Mouse (Mus musculus): ENCODE results near the gene St6galnac4. TPM values are rescaled to one million over a fixed set of nuclear protein-coding genes. Genes with fewer than 3 reads are reported as not detected.

The St6galnac4 gene
- polyA plus RNA-seq, 1 experiment, result 18.7 TPM

GRCm38 (mm10) chr2:32628729-32629128, 41.8 kb downstream of the St6galnac4 start:
- WGBS, result 55% methylated on average over 5 of the region's 5 CpGs
- no peak overlapping the region for H3K4me3 ChIP-seq (replicated peaks; ENCODE audit: control insufficient read depth, low read depth, low read length)
- H3K27ac ChIP-seq (ENCODE audit: control insufficient read depth, insufficient read depth, low read depth, low read length, poor library complexity), result no peak overlapping the region
- TF ChIP-seq CTCF (IDR thresholded peaks at IDR 0.05; ENCODE audit: control insufficient read depth, insufficient read depth, low read length) (no peak), POLR2A (IDR thresholded peaks at IDR 0.05; ENCODE audit: borderline replicate concordance, control insufficient read depth, low read depth, low read length) (peak; percentile 11; the same call in 1 of the 2 replicates)
- peaks cover 1% of the 10 kb centered on the region; the same call in 1 of the 2 replicates for H3K4me1 ChIP-seq (ENCODE audit: control insufficient read depth, insufficient read depth, low read length)

GRCm38 (mm10) chr2:32629276-32629976, 42.5 kb downstream of the St6galnac4 start:
- H3K4me3 ChIP-seq (replicated peaks; ENCODE audit: control insufficient read depth, low read depth, low read length), result no peak overlapping the region

DNA sequence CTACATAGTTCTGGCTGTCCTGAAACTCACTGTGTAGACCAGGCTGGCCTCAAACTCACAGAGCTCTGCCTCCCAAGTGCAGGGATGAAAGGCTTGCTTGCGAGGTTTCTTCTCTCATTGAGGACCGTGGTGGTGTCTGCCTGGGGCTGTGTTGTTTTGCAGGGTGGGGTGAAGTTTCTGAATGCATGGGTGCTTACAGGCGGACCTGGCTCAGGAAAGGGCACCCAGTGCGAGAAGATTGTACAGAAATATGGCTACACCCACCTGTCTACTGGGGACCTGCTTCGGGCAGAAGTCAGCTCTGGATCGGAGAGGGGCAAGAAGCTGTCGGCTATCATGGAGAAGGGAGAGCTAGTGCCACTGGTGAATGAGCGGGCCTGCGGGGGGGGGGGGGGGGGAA, 43.1 kb downstream of the St6galnac4 start:
- Histone ChIP-seq H3K4me3 (replicated peaks; ENCODE audit: control insufficient read depth, low read depth, low read length) (no peak overlapping the region), H3K27ac (ENCODE audit: control insufficient read depth, insufficient read depth, low read depth, low read length, poor library complexity) (no peak overlapping the region), H3K4me1 (ENCODE audit: control insufficient read depth, insufficient read depth, low read length) (peaks cover 1% of the 10 kb centered on the region; the same call in 1 of the 2 replicates)
- WGBS, result 85% methylated on average over 9 of the region's 9 CpGs
- TF ChIP-seq CTCF (IDR thresholded peaks at IDR 0.05; ENCODE audit: control insufficient read depth, insufficient read depth, low read length) (no peak), POLR2A (IDR thresholded peaks at IDR 0.05; ENCODE audit: borderline replicate concordance, control insufficient read depth, low read depth, low read length) (no peak)

More at GRCm38 (mm10) chr2:32629276-32629976, 42.5 kb downstream of the St6galnac4 start:
- TF ChIP-seq POLR2A (IDR thresholded peaks at IDR 0.05; ENCODE audit: borderline replicate concordance, control insufficient read depth, low read depth, low read length) (no peak), CTCF (IDR thresholded peaks at IDR 0.05; ENCODE audit: control insufficient read depth, insufficient read depth, low read length) (no peak)
- WGBS, result 59% methylated on average over 9 of the region's 9 CpGs
- H3K27ac ChIP-seq (ENCODE audit: control insufficient read depth, insufficient read depth, low read depth, low read length, poor library complexity), result no peak overlapping the region
- peaks cover 1% of the 10 kb centered on the region; the same call in 1 of the 2 replicates for H3K4me1 ChIP-seq (ENCODE audit: control insufficient read depth, insufficient read depth, low read length)

GRCm38 (mm10) chr2:32631046-32631445, 44.2 kb downstream of the St6galnac4 start:
- Histone ChIP-seq H3K4me3 (replicated peaks; ENCODE audit: control insufficient read depth, low read depth, low read length) (no peak overlapping the region), H3K27ac (ENCODE audit: control insufficient read depth, insufficient read depth, low read depth, low read length, poor library complexity) (no peak overlapping the region), H3K4me1 (ENCODE audit: control insufficient read depth, insufficient read depth, low read length) (no peaks in the 10 kb centered on the region)
- WGBS, result 84% methylated on average over 10 of the region's 10 CpGs
- no peak for TF ChIP-seq POLR2A (IDR thresholded peaks at IDR 0.05; ENCODE audit: borderline replicate concordance, control insufficient read depth, low read depth, low read length)
- no peak for TF ChIP-seq CTCF (IDR thresholded peaks at IDR 0.05; ENCODE audit: control insufficient read depth, insufficient read depth, low read length)

GRCm38 (mm10) chr2:32631737-32632394, 45.0 kb downstream of the St6galnac4 start:
- H3K4me1 ChIP-seq (ENCODE audit: control insufficient read depth, insufficient read depth, low read length), result no peaks in the 10 kb centered on the region
- WGBS, result 47% methylated on average over 7 of the region's 7 CpGs
- no peak overlapping the region for H3K4me3 ChIP-seq (replicated peaks; ENCODE audit: control insufficient read depth, low read depth, low read length)
- TF ChIP-seq POLR2A (IDR thresholded peaks at IDR 0.05; ENCODE audit: borderline replicate concordance, control insufficient read depth, low read depth, low read length) (no peak), CTCF (IDR thresholded peaks at IDR 0.05; ENCODE audit: control insufficient read depth, insufficient read depth, low read length) (peak; percentile 93)
- no peak overlapping the region for H3K27ac ChIP-seq (ENCODE audit: control insufficient read depth, insufficient read depth, low read depth, low read length, poor library complexity)

DNA sequence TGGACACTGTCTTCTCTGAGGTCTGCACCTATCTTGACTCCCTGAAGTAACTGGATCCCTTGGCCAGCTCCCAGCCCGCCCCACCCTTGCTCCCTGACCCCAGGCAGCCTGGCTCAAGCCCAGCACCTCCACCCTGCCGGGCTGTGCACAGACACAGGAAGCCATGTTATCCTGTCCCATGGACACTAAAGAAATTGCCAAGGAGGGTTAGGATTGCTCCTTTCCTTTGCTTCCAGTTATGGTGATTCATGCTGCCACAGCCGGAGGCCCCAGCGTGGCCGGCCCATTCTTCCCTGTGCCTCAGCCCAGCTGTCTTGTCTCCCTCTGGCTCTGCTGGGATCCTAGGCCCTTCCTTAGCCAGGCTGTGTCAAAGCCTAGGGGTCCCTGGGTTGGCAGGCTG, 46.8 kb downstream of the St6galnac4 start:
- no peak overlapping the region for H3K27ac ChIP-seq (ENCODE audit: control insufficient read depth, insufficient read depth, low read depth, low read length, poor library complexity)
- no peak overlapping the region for H3K4me3 ChIP-seq (replicated peaks; ENCODE audit: control insufficient read depth, low read depth, low read length)
- peaks cover 2% of the 10 kb centered on the region; the same call in 1 of the 2 replicates for H3K4me1 ChIP-seq (ENCODE audit: control insufficient read depth, insufficient read depth, low read length)
- TF ChIP-seq CTCF (IDR thresholded peaks at IDR 0.05; ENCODE audit: control insufficient read depth, insufficient read depth, low read length) (no peak), POLR2A (IDR thresholded peaks at IDR 0.05; ENCODE audit: borderline replicate concordance, control insufficient read depth, low read depth, low read length) (no peak)
- 67% methylated on average over 5 of the region's 5 CpGs for WGBS

- peaks cover 2% of the 10 kb centered on the region; the same call in 1 of the 2 replicates for H3K4me1 ChIP-seq (ENCODE audit: control insufficient read depth, insufficient read depth, low read length)
- H3K27ac ChIP-seq (ENCODE audit: control insufficient read depth, insufficient read depth, low read depth, low read length, poor library complexity), result no peak overlapping the region
- no peak overlapping the region for H3K4me3 ChIP-seq (replicated peaks; ENCODE audit: control insufficient read depth, low read depth, low read length)
- TF ChIP-seq CTCF (IDR thresholded peaks at IDR 0.05; ENCODE audit: control insufficient read depth, insufficient read depth, low read length), result no peak
- no peak for TF ChIP-seq POLR2A (IDR thresholded peaks at IDR 0.05; ENCODE audit: borderline replicate concordance, control insufficient read depth, low read depth, low read length)
- 75% methylated on average over 10 of the region's 10 CpGs for WGBS
These were observed 47.6 kb downstream of the St6galnac4 start for GRCm38 (mm10) chr2:32634277-32635105.

DNA sequence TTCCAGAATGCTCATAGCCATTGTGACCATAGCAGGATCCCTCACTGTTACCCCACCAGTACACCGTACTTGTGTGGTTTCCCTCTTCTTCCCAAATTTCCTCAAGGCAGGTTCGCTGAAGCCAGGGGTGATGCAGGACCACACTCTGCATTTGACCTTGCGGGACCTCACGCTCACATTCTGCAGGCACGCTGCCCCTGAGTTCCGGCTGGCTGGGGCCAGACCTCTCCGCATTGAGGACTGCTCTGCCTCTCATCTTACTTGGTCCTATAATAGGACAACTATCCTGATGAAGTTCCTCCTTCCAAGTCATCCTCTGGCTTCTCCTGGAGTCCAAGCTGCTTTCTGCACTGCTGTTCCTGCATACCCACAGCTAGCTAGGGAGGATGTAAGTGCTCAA, 49.7 kb downstream of the St6galnac4 start:
- WGBS, result 79% methylated on average over 7 of the region's 7 CpGs
- no peak for TF ChIP-seq CTCF (IDR thresholded peaks at IDR 0.05; ENCODE audit: control insufficient read depth, insufficient read depth, low read length)
- TF ChIP-seq POLR2A (IDR thresholded peaks at IDR 0.05; ENCODE audit: borderline replicate concordance, control insufficient read depth, low read depth, low read length), result no peak
- Histone ChIP-seq H3K4me3 (replicated peaks; ENCODE audit: control insufficient read depth, low read depth, low read length) (no peak overlapping the region), H3K4me1 (ENCODE audit: control insufficient read depth, insufficient read depth, low read length) (peaks cover 2% of the 10 kb centered on the region; the same call in 1 of the 2 replicates), H3K27ac (ENCODE audit: control insufficient read depth, insufficient read depth, low read depth, low read length, poor library complexity) (no peak overlapping the region)
